Mouse (Mus musculus): ENCODE data around the gene Nck2. TPM values are rescaled to one million over a fixed set of nuclear protein-coding genes. Genes with fewer than 3 reads are reported as not detected.

Nck2 gene
- polyA plus RNA-seq, 1 experiment from 2014 or later = 28.8 TPM

DNA sequence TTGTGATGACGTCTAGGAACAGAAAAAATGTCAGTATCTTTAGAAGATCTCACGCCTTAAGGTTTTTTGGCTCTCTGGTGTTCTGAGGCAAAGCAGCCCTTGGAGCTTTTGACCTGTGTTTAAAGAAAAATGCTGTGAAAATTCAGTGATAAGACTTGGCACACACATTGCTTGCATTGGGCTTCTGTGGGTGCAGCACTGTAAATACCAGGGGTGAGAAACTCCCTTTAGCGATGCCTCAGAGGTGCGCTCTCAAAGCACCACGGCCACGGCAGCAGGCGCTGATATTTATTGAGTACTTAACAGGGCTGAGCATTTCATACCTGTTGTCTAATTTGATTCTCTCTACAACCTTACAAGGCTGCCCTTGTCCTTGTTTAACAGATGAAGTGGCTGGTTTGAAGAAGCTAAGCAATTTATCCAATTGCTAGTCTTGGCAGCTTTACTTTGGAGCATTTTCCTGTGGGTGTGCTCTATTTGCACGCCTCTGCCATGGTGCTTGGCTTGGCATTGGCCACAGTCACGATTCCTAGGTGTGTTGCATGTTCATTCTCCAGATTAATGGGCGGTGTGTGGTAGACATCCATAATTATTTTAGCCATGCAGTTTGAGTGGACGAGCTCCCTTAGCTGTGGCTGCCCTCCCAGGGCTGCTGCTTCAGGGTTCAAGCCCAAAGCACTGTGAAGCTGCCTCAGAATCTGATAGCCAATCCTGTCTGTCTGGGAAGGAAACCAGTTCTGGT, 19.7 kb downstream of the Nck2 start:
- Histone ChIP-seq H3K4me1 (ENCODE audit: control insufficient read depth in 2 of 2, insufficient read depth in 2 of 2, low read length in 2 of 2) (peaks cover 19 to 61% of the 10 kb centered on the region in 2 experiments), H3K27ac (replicated peaks in 1 of 2; ENCODE audit: control insufficient read depth in 1 of 2, insufficient read depth in 1 of 2, low read depth in 2 of 2, low read length in 2 of 2) (0 out of 4 replicates have a peak overlapping the region, but pooled peaks of 1 of the 2 experiments have one; percentile 14)
- ATAC-seq (ENCODE audit: insufficient number of reproducible peaks, insufficient read depth, low FRiP score, low read depth) = no peak

DNA sequence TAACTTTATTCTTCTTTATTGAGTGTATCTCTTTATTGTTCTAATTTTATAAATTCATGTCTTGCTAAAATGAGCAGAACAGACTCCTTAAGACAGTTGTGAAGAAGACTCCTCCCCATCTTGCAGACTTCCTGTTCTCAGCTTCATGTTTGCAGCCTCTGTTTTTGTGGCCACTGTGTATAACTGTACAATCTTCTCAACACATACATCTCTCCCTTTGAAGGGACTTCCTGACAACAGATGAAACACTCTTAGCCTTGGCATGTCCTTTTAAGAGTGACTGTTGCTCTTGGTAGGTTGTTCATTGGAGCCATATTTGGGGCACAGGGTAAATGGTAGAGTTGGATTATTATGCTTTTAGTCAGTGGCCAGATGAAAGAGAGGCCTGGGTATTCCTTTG, 20.6 kb downstream of the Nck2 start:
- Histone ChIP-seq H3K36me3 (ENCODE audit: control insufficient read depth, insufficient read depth, low read length) (peaks cover 11% of the 10 kb centered on the region), H3K27me3 (ENCODE audit: control insufficient read depth, insufficient read depth, low read length) (no peaks in the 10 kb centered on the region), H3K4me3 (ENCODE audit: control insufficient read depth in 1 of 2, insufficient read depth in 1 of 2, low read depth in 1 of 2, low read length in 2 of 2) (no peak overlapping the region), H3K4me2 (ENCODE audit: low read length) (no peak overlapping the region), H3K9me3 (ENCODE audit: control insufficient read depth, low read length) (no peaks in the 10 kb centered on the region), H3K9ac (ENCODE audit: low read length) (no peak overlapping the region), H3K27ac (replicated peaks in 1 of 2; ENCODE audit: control insufficient read depth in 1 of 2, insufficient read depth in 1 of 2, low read depth in 2 of 2, low read length in 2 of 2) (no peak overlapping the region), H3K4me1 (ENCODE audit: control insufficient read depth in 2 of 2, insufficient read depth in 2 of 2, low read length in 2 of 2) (peaks cover 21 to 66% of the 10 kb centered on the region in 2 experiments)
- no peak for ATAC-seq (ENCODE audit: insufficient number of reproducible peaks, insufficient read depth, low FRiP score, low read depth)

More for the DNA sequence above, 19.7 kb downstream of the Nck2 start:
- H3K9ac ChIP-seq (ENCODE audit: low read length) = no peak overlapping the region
- H3K4me3 ChIP-seq (ENCODE audit: control insufficient read depth in 1 of 2, insufficient read depth in 1 of 2, low read depth in 1 of 2, low read length in 2 of 2) = no peak overlapping the region
- H3K27me3 ChIP-seq (ENCODE audit: control insufficient read depth, insufficient read depth, low read length) = no peaks in the 10 kb centered on the region
- H3K9me3 ChIP-seq (ENCODE audit: control insufficient read depth, low read length) = no peaks in the 10 kb centered on the region
- WGBS = 74% methylated on average over 11 of the region's 11 CpGs
- no peak overlapping the region for H3K4me2 ChIP-seq (ENCODE audit: low read length)
- peaks cover 11% of the 10 kb centered on the region for H3K36me3 ChIP-seq (ENCODE audit: control insufficient read depth, insufficient read depth, low read length)

DNA sequence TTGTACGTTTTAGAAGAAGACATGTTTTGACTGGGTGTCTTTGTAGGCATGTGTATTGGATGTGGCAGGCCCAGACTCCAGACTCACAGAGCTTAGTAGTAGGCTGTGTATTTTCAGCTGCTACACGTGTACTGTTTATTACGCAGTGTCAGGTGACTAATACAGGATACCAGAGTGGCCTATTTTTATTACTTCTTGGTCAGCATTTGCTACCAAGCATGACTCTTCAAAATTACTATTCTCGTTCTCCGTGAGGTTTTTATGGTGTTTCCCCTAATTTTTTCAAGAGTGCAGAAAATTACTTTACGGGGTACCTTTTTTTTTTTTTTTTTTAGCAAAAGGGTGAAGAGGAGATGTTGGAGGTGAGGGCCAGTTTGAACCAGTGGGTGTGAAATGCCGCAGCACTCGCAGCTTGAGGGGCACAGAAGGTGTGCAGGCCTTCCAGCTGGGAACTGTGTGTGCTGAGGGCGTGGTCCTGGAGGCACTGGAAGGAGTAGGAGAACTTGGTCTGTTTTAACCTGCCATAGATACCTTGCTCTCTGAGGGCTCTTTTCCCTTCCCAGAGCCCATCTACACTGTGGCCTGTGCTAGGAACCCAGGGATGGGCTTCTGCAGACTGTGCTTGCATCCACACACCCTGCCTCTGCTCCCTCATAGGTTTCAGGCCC, 21.7 kb downstream of the Nck2 start:
- no peak for ATAC-seq (ENCODE audit: insufficient number of reproducible peaks, insufficient read depth, low FRiP score, low read depth)
- Histone ChIP-seq H3K36me3 (ENCODE audit: control insufficient read depth, insufficient read depth, low read length) (peaks cover 7% of the 10 kb centered on the region), H3K9ac (ENCODE audit: low read length) (no peak overlapping the region), H3K27me3 (ENCODE audit: control insufficient read depth, insufficient read depth, low read length) (no peaks in the 10 kb centered on the region), H3K4me3 (ENCODE audit: control insufficient read depth in 1 of 2, insufficient read depth in 1 of 2, low read depth in 1 of 2, low read length in 2 of 2) (no peak overlapping the region), H3K27ac (replicated peaks in 1 of 2; ENCODE audit: control insufficient read depth in 1 of 2, insufficient read depth in 1 of 2, low read depth in 2 of 2, low read length in 2 of 2) (no peak overlapping the region), H3K4me1 (ENCODE audit: control insufficient read depth in 2 of 2, insufficient read depth in 2 of 2, low read length in 2 of 2) (peaks cover 21 to 70% of the 10 kb centered on the region in 2 experiments), H3K9me3 (ENCODE audit: control insufficient read depth, low read length) (no peaks in the 10 kb centered on the region), H3K4me2 (ENCODE audit: low read length) (no peak overlapping the region)
- WGBS = 81% methylated on average over 9 of the region's 9 CpGs

DNA sequence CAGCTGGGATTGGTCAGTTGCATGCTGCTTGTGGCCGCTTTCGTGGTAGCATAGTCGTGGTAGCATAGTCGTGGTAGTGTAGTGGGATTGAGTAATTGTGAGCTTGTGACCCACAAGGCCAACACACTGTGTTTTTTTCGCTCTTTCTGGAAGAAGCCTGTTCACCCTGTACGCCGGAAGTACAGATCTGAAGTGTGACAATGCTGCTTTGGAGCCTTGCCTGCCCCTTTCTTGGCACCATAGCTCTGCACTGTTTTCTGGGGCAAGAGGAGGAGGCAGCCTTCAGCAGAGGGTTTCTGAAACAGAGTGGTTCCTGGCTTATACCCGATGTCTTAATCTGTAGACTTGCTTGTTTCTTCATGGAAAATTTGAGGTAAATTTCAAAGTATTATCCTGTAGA, 23.3 kb downstream of the Nck2 start:
- Histone ChIP-seq H3K4me1 (ENCODE audit: control insufficient read depth in 2 of 2, insufficient read depth in 2 of 2, low read length in 2 of 2) (peaks cover 20 to 78% of the 10 kb centered on the region in 2 experiments), H3K36me3 (ENCODE audit: control insufficient read depth, insufficient read depth, low read length) (no peaks in the 10 kb centered on the region), H3K4me3 (ENCODE audit: control insufficient read depth in 1 of 2, insufficient read depth in 1 of 2, low read depth in 1 of 2, low read length in 2 of 2) (no peak overlapping the region), H3K27ac (replicated peaks in 1 of 2; ENCODE audit: control insufficient read depth in 1 of 2, insufficient read depth in 1 of 2, low read depth in 2 of 2, low read length in 2 of 2) (no peak overlapping the region), H3K27me3 (ENCODE audit: control insufficient read depth, insufficient read depth, low read length) (no peaks in the 10 kb centered on the region), H3K4me2 (ENCODE audit: low read length) (no peak overlapping the region), H3K9ac (ENCODE audit: low read length) (no peak overlapping the region), H3K9me3 (ENCODE audit: control insufficient read depth, low read length) (no peaks in the 10 kb centered on the region)
- WGBS = 80% methylated on average over 8 of the region's 8 CpGs
- no peak for ATAC-seq (ENCODE audit: insufficient number of reproducible peaks, insufficient read depth, low FRiP score, low read depth)

DNA sequence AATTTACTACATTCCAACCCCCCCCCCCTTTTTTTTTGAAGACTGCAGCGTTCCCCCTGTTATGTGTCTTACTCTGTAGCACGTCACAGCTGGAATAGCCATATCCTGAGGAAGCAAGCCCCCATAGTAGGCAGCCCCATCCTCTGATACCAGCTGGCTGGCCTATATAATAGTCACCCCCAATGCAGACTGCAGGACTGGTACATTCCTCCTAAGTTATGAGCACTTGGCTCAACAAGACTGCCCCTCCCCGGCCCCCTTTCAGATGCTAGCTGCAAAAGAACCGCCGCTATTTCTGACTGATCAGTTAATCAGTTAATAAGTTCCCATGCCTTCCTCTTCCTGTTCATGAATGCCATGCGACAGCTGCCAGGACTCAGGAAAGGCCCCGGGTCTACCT, 23.8 kb downstream of the Nck2 start:
- peak; percentile 27; the same call in 1 of the 2 replicates for ATAC-seq (ENCODE audit: insufficient number of reproducible peaks, insufficient read depth, low FRiP score, low read depth)
- Histone ChIP-seq H3K27me3 (ENCODE audit: control insufficient read depth, insufficient read depth, low read length) (no peaks in the 10 kb centered on the region), H3K4me3 (ENCODE audit: control insufficient read depth in 1 of 2, insufficient read depth in 1 of 2, low read depth in 1 of 2, low read length in 2 of 2) (no peak overlapping the region), H3K27ac (replicated peaks in 1 of 2; ENCODE audit: control insufficient read depth in 1 of 2, insufficient read depth in 1 of 2, low read depth in 2 of 2, low read length in 2 of 2) (peak overlapping the region in 1 of 2 experiments; percentile 43; a peak in 1 of 4 replicates), H3K9me3 (ENCODE audit: control insufficient read depth, low read length) (no peaks in the 10 kb centered on the region), H3K36me3 (ENCODE audit: control insufficient read depth, insufficient read depth, low read length) (no peaks in the 10 kb centered on the region), H3K4me1 (ENCODE audit: control insufficient read depth in 2 of 2, insufficient read depth in 2 of 2, low read length in 2 of 2) (peaks cover 20 to 75% of the 10 kb centered on the region in 2 experiments), H3K4me2 (ENCODE audit: low read length) (no peak overlapping the region), H3K9ac (ENCODE audit: low read length) (no peak overlapping the region)
- 59% methylated on average over 7 of the region's 7 CpGs for WGBS

DNA sequence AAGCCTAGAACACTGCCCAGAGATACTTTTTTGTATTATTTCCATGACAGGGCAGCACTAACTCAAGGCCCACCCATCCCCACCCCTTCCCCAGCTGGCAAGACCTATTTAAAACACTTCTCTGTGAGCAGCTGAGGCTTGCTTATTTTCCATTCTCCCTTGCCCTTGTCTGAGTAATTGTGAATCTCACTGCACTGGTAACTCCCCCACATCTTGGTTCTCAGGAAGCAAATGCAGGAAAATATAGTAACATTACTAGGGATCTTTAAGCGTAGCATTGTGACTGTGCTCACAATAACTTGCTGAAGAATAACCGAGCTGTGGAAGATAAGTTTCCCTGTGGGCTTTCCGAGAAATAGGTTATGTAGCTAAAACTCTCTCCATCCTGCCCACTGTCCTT, 24.6 kb downstream of the Nck2 start:
- no peak overlapping the region for H3K9ac ChIP-seq (ENCODE audit: low read length)
- H3K4me1 ChIP-seq (ENCODE audit: control insufficient read depth in 2 of 2, insufficient read depth in 2 of 2, low read length in 2 of 2) = peaks cover 19 to 74% of the 10 kb centered on the region in 2 experiments
- H3K4me2 ChIP-seq (ENCODE audit: low read length) = no peak overlapping the region
- no peaks in the 10 kb centered on the region for H3K9me3 ChIP-seq (ENCODE audit: control insufficient read depth, low read length)
- H3K27me3 ChIP-seq (ENCODE audit: control insufficient read depth, insufficient read depth, low read length) = no peaks in the 10 kb centered on the region
- WGBS = 57% methylated on average over 3 of the region's 3 CpGs
- H3K4me3 ChIP-seq (ENCODE audit: control insufficient read depth in 1 of 2, insufficient read depth in 1 of 2, low read depth in 1 of 2, low read length in 2 of 2) = no peak overlapping the region
- peak overlapping the region; percentile 4 to 33; a peak in 1 of 4 replicates for H3K27ac ChIP-seq (replicated peaks in 1 of 2; ENCODE audit: control insufficient read depth in 1 of 2, insufficient read depth in 1 of 2, low read depth in 2 of 2, low read length in 2 of 2)
- ATAC-seq (ENCODE audit: insufficient number of reproducible peaks, insufficient read depth, low FRiP score, low read depth) = no peak
- H3K36me3 ChIP-seq (ENCODE audit: control insufficient read depth, insufficient read depth, low read length) = no peaks in the 10 kb centered on the region

DNA sequence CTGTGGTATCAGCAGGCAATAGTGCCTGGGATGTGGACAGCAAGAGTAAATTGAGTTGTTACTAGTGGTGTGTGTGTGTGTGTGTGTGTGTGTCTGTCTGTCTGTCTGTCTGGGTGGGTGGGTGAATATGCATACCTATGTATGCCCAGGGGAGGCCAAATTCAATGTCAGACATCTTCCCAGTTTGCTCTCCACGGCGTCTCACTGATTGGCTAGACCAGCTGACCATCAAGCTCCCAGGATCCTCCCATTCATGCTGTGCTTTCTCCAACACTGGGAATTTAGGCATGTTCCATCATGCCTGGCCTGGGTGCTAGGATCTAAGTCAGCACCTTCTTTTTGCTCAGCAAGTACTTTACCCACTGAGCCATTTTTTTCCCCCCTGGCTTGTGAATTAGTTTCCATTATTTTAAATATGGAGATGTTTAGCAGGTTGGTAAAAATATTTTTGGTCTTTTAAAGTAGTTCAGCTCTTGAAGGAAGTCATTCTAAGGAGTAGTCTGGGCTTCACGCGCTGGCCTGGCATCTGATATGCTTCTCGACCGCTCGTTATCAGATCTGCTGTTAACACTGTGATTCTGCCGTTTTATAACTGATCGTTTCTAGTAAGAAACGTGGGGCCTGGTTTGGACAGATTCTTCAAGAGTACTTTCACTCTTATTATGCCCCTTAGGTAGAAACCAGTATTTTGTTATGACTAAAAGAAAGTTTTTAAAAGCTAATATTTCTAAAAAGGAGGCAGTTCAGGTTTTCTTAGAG, 26.2 kb downstream of the Nck2 start:
- H3K4me1 ChIP-seq (ENCODE audit: control insufficient read depth in 2 of 2, insufficient read depth in 2 of 2, low read length in 2 of 2) = peaks cover 29 to 71% of the 10 kb centered on the region in 2 experiments
- no peak overlapping the region for H3K4me3 ChIP-seq (ENCODE audit: control insufficient read depth in 1 of 2, insufficient read depth in 1 of 2, low read depth in 1 of 2, low read length in 2 of 2)
- H3K4me2 ChIP-seq (ENCODE audit: low read length) = no peak overlapping the region
- ATAC-seq (ENCODE audit: insufficient number of reproducible peaks, insufficient read depth, low FRiP score, low read depth) = no peak
- H3K36me3 ChIP-seq (ENCODE audit: control insufficient read depth, insufficient read depth, low read length) = no peaks in the 10 kb centered on the region
- H3K9me3 ChIP-seq (ENCODE audit: control insufficient read depth, low read length) = no peaks in the 10 kb centered on the region
- no peak overlapping the region for H3K27ac ChIP-seq (replicated peaks in 1 of 2; ENCODE audit: control insufficient read depth in 1 of 2, insufficient read depth in 1 of 2, low read depth in 2 of 2, low read length in 2 of 2)
- H3K27me3 ChIP-seq (ENCODE audit: control insufficient read depth, insufficient read depth, low read length) = no peaks in the 10 kb centered on the region
- no peak overlapping the region for H3K9ac ChIP-seq (ENCODE audit: low read length)
- WGBS = 76% methylated on average over 10 of the region's 10 CpGs
